Mouse (Mus musculus): ENCODE results near the gene Insyn1.

- TF ChIP-seq CTCF (IDR thresholded peaks at IDR 0.05; ENCODE audit: control insufficient read depth, insufficient read depth, low read length) (no peak), POLR2A (IDR thresholded peaks at IDR 0.05; ENCODE audit: borderline replicate concordance, control insufficient read depth, low read depth, low read length) (no peak)
Measured at GRCm38 (mm10) chr9:58473211-58473815, 15.1 kb upstream of the Insyn1 start.
